Mouse (Mus musculus): ENCODE data around the gene Sox5. TPM values are rescaled to one million over a fixed set of nuclear protein-coding genes. Genes with fewer than 3 reads are reported as not detected.

Gene Sox5
- polyA plus RNA-seq, 1 experiment from 2014 or later = 29.7 TPM

- 42% methylated on average over 5 of the region's 5 CpGs for WGBS
- Histone ChIP-seq H3K4me2 (ENCODE audit: low read length) (no peak overlapping the region), H3K36me3 (ENCODE audit: control insufficient read depth, insufficient read depth, low read length) (no peaks in the 10 kb centered on the region), H3K27ac (replicated peaks; ENCODE audit: low read depth, low read length) (no peak overlapping the region), H3K27me3 (ENCODE audit: control insufficient read depth, insufficient read depth, low read length) (no peaks in the 10 kb centered on the region; the same call in 1 of the 2 replicates), H3K9ac (replicated peaks; ENCODE audit: low read length) (no peak overlapping the region), H3K4me1 (ENCODE audit: control insufficient read depth, insufficient read depth, low read length) (peaks cover 42% of the 10 kb centered on the region), H3K4me3 (replicated peaks; ENCODE audit: low read depth, low read length) (no peak overlapping the region), H3K9me3 (ENCODE audit: control insufficient read depth, low read length) (no peaks in the 10 kb centered on the region)
- ATAC-seq (ENCODE audit: low FRiP score, low TSS enrichment) = no peak
- no peak for DNase-seq
These were observed 740.6 kb downstream of the Sox5 start for GRCm38 (mm10) chr6:144041188-144041587.

GRCm38 (mm10) chr6:144040349-144040748, 741.4 kb downstream of the Sox5 start:
- H3K4me2 ChIP-seq (ENCODE audit: low read length) = no peak overlapping the region
- no peak overlapping the region for H3K4me3 ChIP-seq (replicated peaks; ENCODE audit: low read depth, low read length)
- DNase-seq (no peak), ATAC-seq (ENCODE audit: low FRiP score, low TSS enrichment) (no peak)
- no peaks in the 10 kb centered on the region; the same call in 1 of the 2 replicates for H3K27me3 ChIP-seq (ENCODE audit: control insufficient read depth, insufficient read depth, low read length)
- H3K9ac ChIP-seq (replicated peaks; ENCODE audit: low read length) = no peak overlapping the region
- WGBS = 87% methylated on average over 7 of the region's 7 CpGs
- H3K36me3 ChIP-seq (ENCODE audit: control insufficient read depth, insufficient read depth, low read length) = no peaks in the 10 kb centered on the region
- no peak overlapping the region for H3K27ac ChIP-seq (replicated peaks; ENCODE audit: low read depth, low read length)
- peaks cover 35% of the 10 kb centered on the region for H3K4me1 ChIP-seq (ENCODE audit: control insufficient read depth, insufficient read depth, low read length)
- H3K9me3 ChIP-seq (ENCODE audit: control insufficient read depth, low read length) = no peaks in the 10 kb centered on the region

- WGBS = 19% methylated on average over 7 of the region's 7 CpGs
- no peak overlapping the region for H3K4me2 ChIP-seq (ENCODE audit: low read length)
- DNase-seq = peak; percentile 39
These were observed 742.6 kb downstream of the Sox5 start for GRCm38 (mm10) chr6:144039221-144039620.

GRCm38 (mm10) chr6:144033191-144033590, 748.6 kb downstream of the Sox5 start:
- ATAC-seq (ENCODE audit: low FRiP score, low TSS enrichment) (no peak), DNase-seq (no peak)
- H3K27me3 ChIP-seq (ENCODE audit: control insufficient read depth, insufficient read depth, low read length) = no peaks in the 10 kb centered on the region
- no peaks in the 10 kb centered on the region for H3K36me3 ChIP-seq (ENCODE audit: control insufficient read depth, insufficient read depth, low read length)
- H3K4me1 ChIP-seq (ENCODE audit: control insufficient read depth, insufficient read depth, low read length) = no peaks in the 10 kb centered on the region
- no peak overlapping the region for H3K27ac ChIP-seq (replicated peaks; ENCODE audit: low read depth, low read length)
- no peak overlapping the region for H3K4me3 ChIP-seq (replicated peaks; ENCODE audit: low read depth, low read length)
- H3K4me2 ChIP-seq (ENCODE audit: low read length) = no peak overlapping the region
- H3K9ac ChIP-seq (replicated peaks; ENCODE audit: low read length) = no peak overlapping the region
- 88% methylated on average over 2 of the region's 2 CpGs for WGBS
- H3K9me3 ChIP-seq (ENCODE audit: control insufficient read depth, low read length) = no peaks in the 10 kb centered on the region

More at GRCm38 (mm10) chr6:144039221-144039620, 742.6 kb downstream of the Sox5 start:
- no peaks in the 10 kb centered on the region; the same call in 1 of the 2 replicates for H3K27me3 ChIP-seq (ENCODE audit: control insufficient read depth, insufficient read depth, low read length)
- H3K4me1 ChIP-seq (ENCODE audit: control insufficient read depth, insufficient read depth, low read length) = peaks cover 29% of the 10 kb centered on the region
- no peaks in the 10 kb centered on the region for H3K9me3 ChIP-seq (ENCODE audit: control insufficient read depth, low read length)
- ATAC-seq (ENCODE audit: low FRiP score, low TSS enrichment) = no peak
- no peak overlapping the region for H3K9ac ChIP-seq (replicated peaks; ENCODE audit: low read length)
- H3K27ac ChIP-seq (replicated peaks; ENCODE audit: low read depth, low read length) = no peak overlapping the region
- H3K36me3 ChIP-seq (ENCODE audit: control insufficient read depth, insufficient read depth, low read length) = no peaks in the 10 kb centered on the region
- no peak overlapping the region for H3K4me3 ChIP-seq (replicated peaks; ENCODE audit: low read depth, low read length)

GRCm38 (mm10) chr6:144016929-144017328, 764.8 kb downstream of the Sox5 start:
- DNase-seq (no peak), ATAC-seq (ENCODE audit: low FRiP score, low TSS enrichment) (no peak)
- Histone ChIP-seq H3K4me1 (ENCODE audit: control insufficient read depth, insufficient read depth, low read length) (no peaks in the 10 kb centered on the region), H3K27ac (replicated peaks; ENCODE audit: low read depth, low read length) (no peak overlapping the region), H3K9me3 (ENCODE audit: control insufficient read depth, low read length) (no peaks in the 10 kb centered on the region), H3K36me3 (ENCODE audit: control insufficient read depth, insufficient read depth, low read length) (0 out of 2 replicates have a peak, but pooled peaks cover 3% of the 10 kb centered on the region), H3K9ac (replicated peaks; ENCODE audit: low read length) (no peak overlapping the region), H3K4me2 (ENCODE audit: low read length) (no peak overlapping the region), H3K4me3 (replicated peaks; ENCODE audit: low read depth, low read length) (no peak overlapping the region), H3K27me3 (ENCODE audit: control insufficient read depth, insufficient read depth, low read length) (no peaks in the 10 kb centered on the region)

- Histone ChIP-seq H3K27me3 (ENCODE audit: control insufficient read depth, insufficient read depth, low read length) (no peaks in the 10 kb centered on the region), H3K36me3 (ENCODE audit: control insufficient read depth, insufficient read depth, low read length) (0 out of 2 replicates have a peak, but pooled peaks cover 3% of the 10 kb centered on the region), H3K4me3 (replicated peaks; ENCODE audit: low read depth, low read length) (no peak overlapping the region), H3K27ac (replicated peaks; ENCODE audit: low read depth, low read length) (no peak overlapping the region), H3K9me3 (ENCODE audit: control insufficient read depth, low read length) (no peaks in the 10 kb centered on the region), H3K9ac (replicated peaks; ENCODE audit: low read length) (no peak overlapping the region), H3K4me2 (ENCODE audit: low read length) (no peak overlapping the region), H3K4me1 (ENCODE audit: control insufficient read depth, insufficient read depth, low read length) (no peaks in the 10 kb centered on the region)
- WGBS = 84% methylated on average over 14 of the region's 14 CpGs
- ATAC-seq (ENCODE audit: low FRiP score, low TSS enrichment) (no peak), DNase-seq (peak; percentile 14)
These were observed 769.8 kb downstream of the Sox5 start for GRCm38 (mm10) chr6:144011880-144012524.

- Histone ChIP-seq H3K4me2 (ENCODE audit: low read length) (no peak overlapping the region), H3K27me3 (ENCODE audit: control insufficient read depth, insufficient read depth, low read length) (no peaks in the 10 kb centered on the region), H3K4me3 (replicated peaks; ENCODE audit: low read depth, low read length) (no peak overlapping the region), H3K9ac (replicated peaks; ENCODE audit: low read length) (no peak overlapping the region), H3K36me3 (ENCODE audit: control insufficient read depth, insufficient read depth, low read length) (0 out of 2 replicates have a peak, but pooled peaks cover 3% of the 10 kb centered on the region), H3K27ac (replicated peaks; ENCODE audit: low read depth, low read length) (no peak overlapping the region), H3K4me1 (ENCODE audit: control insufficient read depth, insufficient read depth, low read length) (no peaks in the 10 kb centered on the region), H3K9me3 (ENCODE audit: control insufficient read depth, low read length) (no peaks in the 10 kb centered on the region)
- DNase-seq (no peak), ATAC-seq (ENCODE audit: low FRiP score, low TSS enrichment) (no peak)
- 85% methylated on average over 3 of the region's 3 CpGs for WGBS
These were observed 770.8 kb downstream of the Sox5 start for GRCm38 (mm10) chr6:144010995-144011394.

GRCm38 (mm10) chr6:144010285-144010684, 771.5 kb downstream of the Sox5 start:
- H3K4me2 ChIP-seq (ENCODE audit: low read length) = no peak overlapping the region
- no peaks in the 10 kb centered on the region for H3K9me3 ChIP-seq (ENCODE audit: control insufficient read depth, low read length)
- H3K9ac ChIP-seq (replicated peaks; ENCODE audit: low read length) = no peak overlapping the region
- DNase-seq (no peak), ATAC-seq (ENCODE audit: low FRiP score, low TSS enrichment) (no peak)
- no peaks in the 10 kb centered on the region for H3K36me3 ChIP-seq (ENCODE audit: control insufficient read depth, insufficient read depth, low read length)
- H3K27me3 ChIP-seq (ENCODE audit: control insufficient read depth, insufficient read depth, low read length) = no peaks in the 10 kb centered on the region
- no peaks in the 10 kb centered on the region for H3K4me1 ChIP-seq (ENCODE audit: control insufficient read depth, insufficient read depth, low read length)
- no peak overlapping the region for H3K4me3 ChIP-seq (replicated peaks; ENCODE audit: low read depth, low read length)
- no peak overlapping the region for H3K27ac ChIP-seq (replicated peaks; ENCODE audit: low read depth, low read length)

GRCm38 (mm10) chr6:144005132-144005531, 776.6 kb downstream of the Sox5 start:
- no peak for DNase-seq
- Histone ChIP-seq H3K4me2 (ENCODE audit: low read length) (no peak overlapping the region), H3K9ac (replicated peaks; ENCODE audit: low read length) (no peak overlapping the region), H3K27ac (replicated peaks; ENCODE audit: low read depth, low read length) (no peak overlapping the region), H3K4me3 (replicated peaks; ENCODE audit: low read depth, low read length) (no peak overlapping the region), H3K9me3 (ENCODE audit: control insufficient read depth, low read length) (no peaks in the 10 kb centered on the region), H3K4me1 (ENCODE audit: control insufficient read depth, insufficient read depth, low read length) (no peaks in the 10 kb centered on the region), H3K36me3 (ENCODE audit: control insufficient read depth, insufficient read depth, low read length) (no peaks in the 10 kb centered on the region), H3K27me3 (ENCODE audit: control insufficient read depth, insufficient read depth, low read length) (no peaks in the 10 kb centered on the region)
- no peak for ATAC-seq (ENCODE audit: low FRiP score, low TSS enrichment)
- 90% methylated on average over 6 of the region's 6 CpGs for WGBS

All from midbrain, embryonic 14.5 days (tissue).